Mouse (Mus musculus) spleen, adult 18-20 months (tissue): ENCODE measurements around the gene Srsf1.
"Not testable (repeated sequence)": the region's sequence is repeated elsewhere in the genome, so short reads cannot be mapped to it uniquely, and the experiment has no call there.

ENCODE experiments used
- DNase-seq, 2 experiments: peaks; one replicate each; pipeline ENCODE4 v3.0.0; 2022; ENCODE audit warnings: mixed read lengths in 2 of 2

Gene Srsf1

DNA sequence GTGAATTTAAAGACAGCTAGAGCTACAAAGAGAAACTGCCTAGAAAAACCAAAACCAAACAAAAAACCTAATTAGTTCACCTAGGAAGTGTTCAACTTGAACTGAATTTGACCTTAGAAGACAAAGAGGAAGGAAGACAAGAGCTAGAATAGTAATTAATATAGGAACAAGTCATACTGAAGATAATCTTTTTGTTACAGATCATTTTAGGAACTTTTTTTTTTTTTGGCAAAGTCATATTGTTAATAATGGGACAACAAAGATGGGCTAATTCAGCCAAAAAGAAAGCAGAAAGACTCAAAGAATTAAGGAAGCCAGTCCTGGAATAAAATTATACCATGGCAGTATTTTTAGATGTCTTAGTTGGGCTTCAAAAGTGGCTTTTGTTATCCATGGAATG, 2.9 kb upstream of the Srsf1 start:
- DNase-seq, result no peak

- not testable (repeated sequence) for DNase-seq
Observed at GRCm38 (mm10) chr11:88045159-88045558, 2.0 kb upstream of the Srsf1 start.

- DNase-seq, result no peak
Observed at GRCm38 (mm10) chr11:88045878-88046277, 1.3 kb upstream of the Srsf1 start.

DNA sequence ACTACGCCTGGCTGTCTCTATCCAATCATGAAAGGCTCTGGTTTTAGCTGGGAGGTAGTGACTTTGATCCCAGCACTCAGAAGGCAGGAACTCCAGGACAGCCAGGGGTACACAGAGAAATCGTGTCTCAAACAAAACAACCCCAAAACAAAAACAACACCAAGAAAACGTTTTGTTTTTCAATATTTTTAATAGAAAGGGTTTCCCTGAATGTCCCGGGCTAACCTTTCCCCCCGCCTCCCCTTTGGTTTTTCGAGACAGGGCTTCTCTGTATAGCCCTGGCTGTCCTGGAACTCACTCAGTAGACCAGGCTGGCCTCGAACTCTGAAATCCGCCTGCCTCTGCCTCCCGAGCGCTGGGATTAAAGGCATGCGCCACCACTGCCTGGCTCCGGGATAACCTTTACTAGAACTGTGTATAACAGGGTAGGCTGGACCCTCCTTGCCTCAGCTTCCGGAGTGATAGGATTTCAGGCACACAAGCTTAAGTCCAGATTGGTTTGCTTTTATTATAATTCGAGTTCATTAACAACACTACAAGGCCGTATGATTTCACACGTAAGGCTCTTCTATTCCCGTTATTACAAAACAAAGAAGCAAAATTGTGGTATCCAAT, 743 bp upstream of the Srsf1 start:
- peak in 1 of 2 experiments; percentile 11 for DNase-seq

DNA sequence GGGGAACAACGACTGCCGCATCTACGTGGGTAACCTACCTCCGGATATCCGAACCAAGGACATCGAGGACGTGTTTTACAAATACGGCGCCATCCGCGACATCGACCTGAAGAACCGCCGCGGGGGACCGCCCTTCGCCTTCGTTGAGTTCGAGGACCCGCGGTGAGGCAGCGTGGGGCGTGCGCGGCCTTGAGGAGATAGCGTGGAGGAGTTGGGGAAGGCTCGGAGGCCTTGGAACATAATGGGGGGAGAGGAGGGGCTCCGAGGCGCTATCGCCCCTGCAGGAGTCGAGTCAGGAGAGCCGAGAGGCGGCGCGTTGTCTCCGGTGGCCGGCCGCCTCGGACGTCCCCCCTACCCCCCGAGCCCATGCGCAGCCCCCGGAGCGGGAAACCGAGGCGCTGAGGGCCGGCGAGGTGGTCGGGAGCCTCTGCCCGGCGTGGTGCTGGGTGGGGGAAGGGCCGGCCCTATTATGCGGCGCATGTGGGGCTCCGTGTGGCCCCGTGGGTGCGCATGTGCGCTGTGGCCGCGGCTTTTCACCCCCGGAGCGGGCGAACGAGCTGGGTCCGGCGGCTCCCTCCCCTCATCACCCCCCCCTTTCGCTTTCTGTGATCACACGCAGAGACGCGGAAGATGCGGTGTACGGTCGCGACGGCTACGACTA, 828 bp downstream of the Srsf1 start:
- peak; percentile 64 to 70 for DNase-seq

- DNase-seq, result no peak
Observed at GRCm38 (mm10) chr11:88048961-88049670, 1.9 kb downstream of the Srsf1 start.

GRCm38 (mm10) chr11:88049732-88050131, 2.6 kb downstream of the Srsf1 start:
- DNase-seq, result no peak

- DNase-seq, result no peak
Observed at GRCm38 (mm10) chr11:88052638-88053037, 5.5 kb downstream of the Srsf1 start.

DNA sequence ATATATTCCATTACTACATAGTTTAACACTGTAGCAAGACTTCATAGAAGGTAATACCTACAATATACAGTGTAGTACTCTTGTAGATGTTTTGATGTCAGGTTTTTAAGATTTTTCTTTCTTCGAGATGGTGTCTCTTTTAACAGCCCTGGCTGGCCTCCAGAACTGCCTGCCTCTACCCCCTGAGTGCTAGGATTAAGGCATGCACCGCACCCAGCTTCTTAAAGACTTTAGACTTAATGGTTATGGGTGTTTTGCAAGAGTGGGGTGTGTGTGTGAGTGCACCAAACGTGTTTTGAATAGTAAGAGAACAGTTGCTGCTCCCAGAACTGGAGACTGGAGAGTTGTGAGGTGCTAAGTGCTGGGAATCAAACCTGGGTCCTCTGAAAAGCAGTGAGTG, 6.6 kb downstream of the Srsf1 start:
- no peak for DNase-seq

GRCm38 (mm10) chr11:88054589-88054988, 7.4 kb downstream of the Srsf1 start:
- DNase-seq, result peak in 1 of 2 experiments; percentile 53

DNA sequence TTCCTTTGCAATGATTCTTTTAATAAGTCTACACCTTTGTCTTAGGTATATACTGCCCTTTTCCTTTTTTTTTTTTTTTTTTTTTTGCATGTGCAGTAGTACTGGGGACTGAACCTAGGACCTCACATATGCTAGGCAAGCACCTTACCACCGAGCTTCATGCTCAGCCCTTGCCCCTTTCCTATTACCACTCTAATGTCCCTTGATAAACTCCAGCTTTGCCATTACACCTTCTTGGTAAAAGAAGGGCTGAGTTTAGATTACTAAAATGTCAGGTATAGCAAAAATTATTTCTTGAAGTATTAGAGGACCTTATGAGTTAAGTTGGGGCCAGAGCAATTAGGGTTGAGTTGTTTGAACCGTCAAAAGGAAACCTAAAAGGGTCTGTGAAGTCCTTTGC, 8.6 kb downstream of the Srsf1 start:
- DNase-seq, result no peak

DNA sequence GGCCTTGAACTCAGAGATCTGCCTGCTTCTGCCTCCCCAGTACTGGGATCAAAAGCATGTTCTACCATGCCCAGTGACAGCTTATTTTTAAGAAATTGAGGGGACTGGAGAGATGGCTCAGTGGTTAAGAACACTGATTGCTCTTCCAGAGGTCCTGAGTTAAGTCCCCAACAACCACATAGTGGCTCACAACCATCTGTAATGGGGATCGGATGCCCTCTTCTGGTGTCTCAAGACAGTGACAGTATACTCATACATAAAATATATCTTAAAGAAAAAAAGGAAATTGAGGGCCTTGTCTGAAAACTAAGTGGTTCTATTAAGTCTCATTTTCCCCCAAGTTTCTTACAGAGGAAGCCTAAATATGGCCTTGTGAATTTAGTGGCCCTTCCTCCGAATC, 10.6 kb downstream of the Srsf1 start:
- DNase-seq, result no peak

- no peak for DNase-seq
Observed at GRCm38 (mm10) chr11:88059141-88059540, 12.0 kb downstream of the Srsf1 start.

GRCm38 (mm10) chr11:88061892-88062625, 14.9 kb downstream of the Srsf1 start:
- no peak for DNase-seq

- no peak for DNase-seq
Observed at GRCm38 (mm10) chr11:88065732-88066131, 18.6 kb downstream of the Srsf1 start.

- DNase-seq, result no peak
Observed at GRCm38 (mm10) chr11:88067191-88067585, 20.0 kb downstream of the Srsf1 start.

DNA sequence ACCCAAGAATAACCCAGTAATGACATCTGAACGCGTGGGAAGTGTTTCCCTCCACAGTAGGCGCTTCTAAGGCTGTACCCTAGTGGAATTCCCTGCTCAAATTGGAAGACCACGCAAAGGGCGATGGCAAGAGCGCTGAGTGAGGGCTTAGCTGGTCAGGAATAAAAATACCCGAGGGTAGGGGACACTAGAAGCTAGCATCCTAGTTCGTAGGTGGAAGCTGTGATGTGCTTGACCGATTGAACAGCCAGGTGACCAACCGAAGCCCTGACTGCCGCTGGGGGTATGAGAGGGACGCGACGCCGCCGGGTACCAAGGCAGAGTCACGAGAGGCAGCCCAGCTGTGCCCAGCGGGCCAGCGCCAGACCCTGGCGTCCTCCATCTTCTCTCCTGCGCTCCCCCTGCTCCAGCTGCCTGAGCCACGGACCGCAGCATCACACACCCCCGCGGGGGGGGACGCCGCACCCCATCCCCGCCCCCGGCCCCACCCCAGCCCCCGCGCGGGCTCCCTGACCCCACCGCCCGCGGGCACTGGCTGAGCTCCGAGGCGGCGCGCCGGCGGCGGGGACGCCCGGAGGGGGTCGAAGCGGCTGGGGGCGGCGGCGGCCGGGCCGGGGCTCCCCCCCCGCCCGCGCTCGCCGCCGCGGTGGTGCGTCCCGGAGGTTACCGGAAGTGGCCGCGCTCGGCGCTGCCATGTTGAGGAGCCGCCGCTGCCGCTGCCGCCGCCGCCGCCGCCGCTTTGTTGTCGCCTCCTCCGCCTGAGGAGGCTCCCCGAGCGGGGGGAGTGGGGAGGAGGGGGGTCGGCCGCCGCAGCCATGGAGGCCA, 20.6 kb downstream of the Srsf1 start, which contains the start of gene Vezf1:
Gene Vezf1 (plus strand): TSS at position 694 of the 825 bp plus-strand sequence.
- DNase-seq, result peak; percentile 67 to 74

GRCm38 (mm10) chr11:88068411-88069245, 21.5 kb downstream of the Srsf1 start:
- peak; percentile 71 to 75 for DNase-seq

DNA sequence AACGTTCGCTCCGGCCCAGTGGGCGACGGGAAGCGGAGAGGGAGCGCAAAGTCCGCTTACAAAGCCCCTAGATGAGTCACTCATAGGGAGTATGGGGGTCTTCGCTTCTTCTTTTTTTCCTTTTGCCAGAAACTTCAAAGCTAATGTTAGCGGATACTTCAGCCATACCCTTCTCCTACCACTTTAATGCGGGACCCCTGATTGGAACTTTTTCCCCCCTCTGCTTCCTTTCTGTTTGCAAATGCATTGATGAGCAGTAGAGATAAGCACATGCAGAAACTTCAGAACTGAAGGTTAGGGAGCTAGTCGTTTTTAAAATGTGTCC, 22.0 kb downstream of the Srsf1 start:
- no peak for DNase-seq

DNA sequence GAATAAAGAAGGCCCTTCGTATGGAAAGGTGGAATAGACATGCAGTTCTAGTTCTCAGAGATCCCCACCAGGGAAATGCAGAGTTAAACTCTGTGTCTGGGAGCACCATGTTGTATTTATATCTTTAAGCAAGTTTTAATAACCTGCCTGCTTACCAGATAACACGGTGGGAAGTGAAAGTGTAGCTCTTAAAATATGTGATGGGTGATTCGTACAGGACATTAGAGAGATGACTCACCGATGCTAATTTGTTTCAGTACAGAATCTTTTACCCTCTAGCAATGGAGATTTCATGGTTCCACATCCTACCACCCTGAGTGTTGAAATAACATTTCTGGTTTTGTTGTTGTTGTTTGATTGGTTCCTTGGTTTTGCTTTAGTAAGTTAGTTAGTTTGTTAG, 23.2 kb downstream of the Srsf1 start:
- no peak for DNase-seq

DNA sequence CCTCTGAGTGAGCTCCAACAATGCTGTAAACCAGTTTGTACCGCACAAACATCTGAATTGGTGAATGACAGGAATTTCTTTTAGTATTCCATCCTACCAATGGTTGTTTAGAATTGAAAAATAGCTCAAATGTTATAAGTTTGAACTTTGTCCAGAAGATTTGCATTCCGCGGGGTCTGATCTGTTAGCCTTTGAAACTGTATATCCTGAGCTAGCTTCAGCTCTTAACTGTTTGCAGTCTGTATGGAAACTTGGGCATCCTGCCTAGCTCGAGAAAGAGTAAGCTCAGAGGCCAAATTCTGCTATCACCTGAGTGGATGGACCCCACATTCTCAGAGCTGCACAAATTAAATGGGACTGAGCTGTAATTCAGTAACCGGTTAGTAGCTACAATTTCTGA, 23.9 kb downstream of the Srsf1 start:
- DNase-seq, result no peak
